Mouse (Mus musculus) ES-Bruce4 (cell line): ENCODE data around the gene Ropn1l.

ENCODE experiments used
- CTCF ChIP-seq: IDR thresholded peaks from one replicate; pipeline ENCODE4 v1.8.1; 2011; ENCODE audit warnings: low read depth, low read length
- EP300 ChIP-seq: IDR thresholded peaks from 2 replicates; pipeline ENCODE4 v1.6.1; 2011; ENCODE audit warnings: low read depth, low read length; ENCODE audit not compliant: insufficient read depth
- POLR2A ChIP-seq: IDR thresholded peaks from one replicate; pipeline ENCODE4 v1.8.1; 2011; ENCODE audit warnings: low read length; ENCODE audit not compliant: insufficient read depth

DNA sequence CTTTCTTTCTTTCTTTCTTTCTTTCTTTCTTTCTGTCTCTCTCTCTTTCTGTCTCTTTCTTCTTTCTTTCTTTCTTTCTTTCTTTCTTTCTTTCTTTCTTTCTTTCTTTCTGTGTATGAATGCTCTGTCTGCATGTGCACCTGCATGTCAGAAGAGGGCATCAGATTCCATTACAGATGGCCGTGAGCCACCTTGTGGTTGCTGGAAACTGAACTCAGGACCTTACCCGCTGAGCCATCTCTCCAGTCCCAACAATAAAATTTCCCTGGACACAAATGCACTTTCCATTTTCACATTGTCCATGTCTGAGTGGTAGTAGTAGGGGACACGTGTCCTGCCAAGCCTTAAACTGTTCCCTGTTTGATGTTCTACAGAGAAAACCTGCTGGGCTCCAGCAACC, 26.1 kb downstream of the Ropn1l start:
- TF ChIP-seq EP300 = no peak
- no peak for TF ChIP-seq POLR2A
- TF ChIP-seq CTCF = peak; percentile 20
